In genomic region chr14:41162663-41163062, GRCm38 (mm10) we compare ENCODE assay signal across 9 mouse cellular contexts. TPM values are rescaled to one million over a fixed set of nuclear protein-coding genes. Genes with fewer than 3 reads are reported as not detected.
DNase-seq lines count a peak whose midpoint lies in the region; ATAC-seq and TF ChIP-seq lines count a peak whose summit lies in the region.
"Had no signal": no experiment of that assay in that cellular context is flagged by ENCODE, and none has a peak within 500 bp of the region (broad histone marks: within the 10 kb centered on the region; RNA-seq: fewer than 3 reads in every experiment).

No protein-coding gene starts in this region.

- no peaks in the 10 kb centered on the region for H3K4me1 ChIP-seq in embryonic fibroblast, embryonic 13.5 days (ENCODE audit: control insufficient read depth, insufficient read depth, low read length)

- no peak for TF ChIP-seq POLR2A in embryonic fibroblast, embryonic 13.5 days (IDR thresholded peaks at IDR 0.05; ENCODE audit: low read depth, low read length)

- no peak overlapping the region for H3K27ac ChIP-seq in embryonic fibroblast, embryonic 13.5 days (ENCODE audit: insufficient read depth, low read length)

- peak; percentile 78 for TF ChIP-seq CTCF in embryonic fibroblast, embryonic 13.5 days (IDR thresholded peaks at IDR 0.05; ENCODE audit: borderline replicate concordance, insufficient read depth, low read length)

- ATAC-seq in megakaryocyte-erythroid progenitor cell, adult 5-6 weeks (replicated peaks; ENCODE audit: low FRiP score, low TSS enrichment, poor library complexity, severe bottlenecking): peak; percentile 61; the same call in 1 of the 2 replicates
- no peak for ATAC-seq in monocyte, adult 5-6 weeks (replicated peaks; ENCODE audit: insufficient number of reproducible peaks, low FRiP score, low TSS enrichment, poor library complexity, severe bottlenecking)

- no peak overlapping the region for H3K4me3 ChIP-seq in embryonic fibroblast, embryonic 13.5 days (ENCODE audit: insufficient read depth, low read length)

- DNase-seq in cerebellum, adult 18-20 months: peak; percentile 11 to 20
- no peak for DNase-seq in cerebellum, adult 11-12 months
- DNase-seq in ovary, postnatal 36 days (ENCODE audit: low spot score): peak; percentile 33
- no peak for DNase-seq in ovary, adult 18-20 months (ENCODE audit: low spot score)
- DNase-seq in layer of hippocampus, postnatal 36 days: peak; percentile 4 to 6

RNA-seq across cellular contexts. Expression of gene Mbl1, which starts 11.4 kb away (rescaled TPM):
- not detected in 2 replicates for polyA plus RNA-seq in embryonic fibroblast, embryonic 13.5 days (2011; ENCODE audit: insufficient read length, low read depth, missing spikeins)
- not detected for total RNA-seq in layer of hippocampus, postnatal 36 days (2021)
- total RNA-seq in megakaryocyte-erythroid progenitor cell, adult 5-6 weeks (2014; fragmentation: Nextera tagmentation): not detected in 2 replicates
- not detected in 2 replicates for total RNA-seq in megakaryocyte-erythroid progenitor cell, adult 5-6 weeks (2017)
- not detected in 3 replicates for total RNA-seq in monocyte, adult 5-6 weeks (2017)
- polyA plus RNA-seq: heart, embryonic 16.5 days had no signal

RNA-seq across cellular contexts. Expression of gene Sftpd, which starts 22.3 kb away (rescaled TPM):
- not detected in 2 replicates for polyA plus RNA-seq in embryonic fibroblast, embryonic 13.5 days (2011; ENCODE audit: insufficient read length, low read depth, missing spikeins)
- not detected for total RNA-seq in layer of hippocampus, postnatal 36 days (2021)
- total RNA-seq in megakaryocyte-erythroid progenitor cell, adult 5-6 weeks (2014; fragmentation: Nextera tagmentation): not detected in 2 replicates
- not detected in 2 replicates for total RNA-seq in megakaryocyte-erythroid progenitor cell, adult 5-6 weeks (2017)
- total RNA-seq in monocyte, adult 5-6 weeks (2017): not detected in 3 replicates

RNA-seq across cellular contexts. Expression of gene Sftpa1, which starts 31.1 kb away (rescaled TPM):
- not detected in 2 replicates for polyA plus RNA-seq in embryonic fibroblast, embryonic 13.5 days (2011; ENCODE audit: insufficient read length, low read depth, missing spikeins)
- not detected for total RNA-seq in layer of hippocampus, postnatal 36 days (2021)
- not detected in 2 replicates for total RNA-seq in megakaryocyte-erythroid progenitor cell, adult 5-6 weeks (2014; fragmentation: Nextera tagmentation)
- not detected in 2 replicates for total RNA-seq in megakaryocyte-erythroid progenitor cell, adult 5-6 weeks (2017)
- not detected in 3 replicates for total RNA-seq in monocyte, adult 5-6 weeks (2017)

RNA-seq across cellular contexts. Expression of gene Mat1a, which starts 57.8 kb away (rescaled TPM):
- polyA plus RNA-seq in embryonic fibroblast, embryonic 13.5 days (2011; ENCODE audit: insufficient read length, low read depth, missing spikeins): not detected in 2 replicates
- total RNA-seq in layer of hippocampus, postnatal 36 days (2021): not detected
- total RNA-seq in megakaryocyte-erythroid progenitor cell, adult 5-6 weeks (2014; fragmentation: Nextera tagmentation): not detected in 2 replicates
- total RNA-seq in megakaryocyte-erythroid progenitor cell, adult 5-6 weeks (2017): not detected in 2 replicates
- not detected in 3 replicates for total RNA-seq in monocyte, adult 5-6 weeks (2017)

Comparison
In these comparisons a context has a peak if more than half of its experiments do, and no peak if none do; other contexts are left out.
1. DNase-seq: peak in cerebellum, adult 18-20 months (2 of 2), ovary, postnatal 36 days (single experiment) and layer of hippocampus, postnatal 36 days (2 of 2); none in cerebellum, adult 11-12 months (single experiment) and ovary, adult 18-20 months (single experiment).